Mouse (Mus musculus) spleen, adult 12 weeks (tissue): ENCODE results near the gene Podxl.
"Not testable (repeated sequence)": the region's sequence is repeated elsewhere in the genome, so short reads cannot be mapped to it uniquely, and the experiment has no call there.

Source experiments
- DNase-seq: peaks from one replicate; pipeline ENCODE4 v3.0.0; 2022; ENCODE audit warnings: low spot score

The Podxl gene

DNA sequence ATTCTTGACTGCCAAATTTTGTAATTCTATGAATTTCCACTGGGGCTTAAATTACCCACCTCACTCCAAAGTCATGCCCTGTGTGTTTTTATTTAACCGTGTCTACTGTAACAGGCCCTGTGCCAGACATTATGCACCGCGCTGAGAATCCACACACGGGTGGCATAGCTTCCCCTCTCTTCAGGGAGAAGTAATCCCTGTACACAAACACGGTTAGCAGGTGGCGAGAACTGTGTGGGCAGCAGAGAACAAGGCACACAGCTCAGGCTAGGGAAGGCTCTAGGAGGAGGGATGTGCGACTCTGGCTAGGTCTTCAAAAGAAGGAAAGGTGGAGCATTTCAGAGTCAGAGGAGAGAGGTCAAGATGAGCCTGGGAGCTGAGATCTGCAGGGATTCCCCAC is 3.4 kb upstream of the Podxl start:
- no peak for DNase-seq

DNA sequence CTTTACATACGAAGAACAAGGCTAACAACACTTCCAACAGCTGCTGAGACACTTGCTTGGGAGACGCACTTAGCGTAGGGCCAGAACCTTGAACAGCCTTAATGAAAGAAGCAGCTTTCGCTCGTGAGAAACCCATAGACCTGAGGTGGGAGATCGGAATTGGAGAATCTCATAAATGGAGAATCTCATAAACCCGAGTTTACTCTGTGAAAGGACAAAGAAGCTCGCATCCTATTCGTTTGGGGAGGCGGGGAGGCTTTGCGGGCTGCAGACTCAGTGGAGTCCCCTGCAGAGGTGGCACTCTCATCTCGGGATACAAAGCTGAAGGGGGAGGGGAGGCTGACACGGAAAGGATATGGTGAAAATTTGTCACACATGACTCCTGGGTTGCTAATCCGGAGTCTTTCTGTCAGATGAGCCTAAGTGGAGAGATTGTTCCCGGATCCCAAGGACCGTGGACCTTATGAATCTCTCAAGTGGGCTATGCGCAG is 1.2 kb upstream of the Podxl start:
- DNase-seq = no peak

DNA sequence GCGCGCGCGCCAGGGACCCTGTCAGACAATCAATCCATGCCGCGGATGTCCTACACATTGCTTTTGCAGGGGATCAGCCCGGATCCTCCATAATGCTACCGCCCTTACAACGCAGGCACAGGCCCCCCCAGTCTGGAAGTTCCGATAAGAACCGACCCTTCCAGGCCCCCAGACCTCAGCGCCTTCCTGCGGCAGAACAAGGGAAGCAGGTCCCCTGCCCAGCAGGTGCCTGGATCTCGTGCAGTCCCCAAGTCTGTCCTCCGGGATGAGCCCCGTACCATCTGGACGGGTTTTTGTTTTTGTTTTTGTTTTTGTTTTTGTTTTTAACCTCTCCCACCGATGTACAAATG is 376 bp upstream of the Podxl start:
- DNase-seq = no peak

DNA sequence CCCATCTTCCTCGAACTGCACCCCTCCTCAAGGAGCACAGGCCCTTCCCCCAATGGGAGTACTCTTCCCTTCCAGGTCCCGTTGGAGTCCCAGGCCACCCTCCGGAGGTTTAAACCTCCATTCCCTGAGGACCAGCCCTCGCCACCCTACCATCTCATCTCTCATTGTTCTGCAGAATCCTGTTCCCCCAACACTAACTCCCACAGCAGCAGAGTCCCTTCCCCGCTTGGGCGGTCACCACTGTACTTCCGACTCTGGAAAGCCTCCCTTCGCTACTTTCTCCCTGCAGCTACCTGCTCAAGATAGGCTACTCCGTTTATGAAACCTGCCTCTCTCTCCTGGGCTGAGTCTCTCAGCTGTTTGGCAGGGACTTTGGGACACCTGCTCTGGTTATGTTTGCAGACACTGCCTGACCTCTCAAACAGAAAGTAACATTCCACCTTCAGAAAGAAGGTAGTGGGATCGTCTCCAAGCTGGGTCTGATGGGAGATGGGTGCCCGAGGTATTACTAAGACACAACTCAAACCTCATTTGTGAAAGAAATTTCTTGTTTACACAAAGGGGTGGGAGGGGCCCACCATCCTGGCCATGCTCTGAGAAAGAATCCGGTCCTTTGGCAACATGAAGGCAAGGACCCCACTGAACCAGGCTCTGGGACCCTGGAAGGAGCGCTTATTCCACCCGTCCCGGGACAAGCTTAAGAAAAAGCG is 1.3 kb downstream of the Podxl start:
- no peak for DNase-seq

DNA sequence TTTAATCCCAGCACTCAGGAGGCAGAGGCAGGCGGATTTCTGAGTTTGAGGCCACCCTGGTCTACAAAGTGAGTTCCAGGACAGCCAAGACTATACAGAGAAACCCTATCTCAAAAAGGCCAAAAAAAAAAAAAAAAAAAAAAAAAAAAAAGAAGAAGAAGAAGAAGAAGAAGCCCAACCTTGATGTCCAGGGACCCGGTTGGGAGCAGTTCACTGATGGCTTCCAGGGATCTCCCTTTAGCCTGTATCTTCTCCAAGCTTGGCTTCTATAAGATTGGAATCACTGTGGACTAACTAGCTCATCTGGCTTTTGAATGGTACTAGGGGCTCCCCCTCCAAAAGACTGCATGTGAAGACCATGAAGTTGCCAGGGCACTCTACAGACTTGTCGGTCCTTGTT is 1.8 kb downstream of the Podxl start:
- DNase-seq = not testable (repeated sequence)

DNA sequence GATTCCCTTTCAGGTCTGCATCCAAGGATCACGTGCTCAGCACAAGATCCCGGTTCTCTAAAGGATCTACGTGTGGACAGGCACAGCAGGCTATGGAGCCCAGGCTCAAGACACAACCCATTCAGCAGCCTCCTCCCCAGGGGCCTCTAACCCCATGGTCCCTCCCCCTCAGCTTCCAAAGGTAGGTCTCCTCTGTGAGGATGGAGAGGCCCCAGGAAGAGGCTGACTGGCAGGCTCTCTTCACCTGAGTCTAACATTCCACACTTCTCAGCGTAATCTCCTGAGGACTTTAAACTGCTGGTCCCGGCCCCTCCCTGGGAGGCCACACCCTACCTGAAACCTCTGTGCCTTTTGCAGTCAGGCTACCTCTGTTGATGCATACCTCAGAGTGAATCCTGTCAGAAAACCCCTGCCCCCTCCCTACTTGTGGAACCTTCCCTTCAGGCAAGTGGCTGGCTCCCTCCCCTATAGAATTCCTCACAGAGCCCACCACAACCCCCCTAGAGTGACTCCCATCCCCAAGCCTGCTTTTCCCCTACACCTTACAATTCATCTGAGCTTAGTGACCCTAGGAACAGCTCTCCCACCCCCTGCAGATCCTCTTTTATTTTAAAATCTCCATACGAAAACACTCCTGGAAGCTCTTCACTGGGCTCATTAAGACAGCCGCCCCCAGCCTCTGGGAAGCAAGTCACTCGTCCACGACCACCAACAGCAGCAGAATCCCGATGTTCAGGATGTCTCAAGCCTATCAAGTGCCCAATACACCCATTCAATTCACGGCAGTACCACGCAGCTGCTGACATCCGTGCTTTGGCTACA is 3.4 kb downstream of the Podxl start:
- no peak for DNase-seq

DNA sequence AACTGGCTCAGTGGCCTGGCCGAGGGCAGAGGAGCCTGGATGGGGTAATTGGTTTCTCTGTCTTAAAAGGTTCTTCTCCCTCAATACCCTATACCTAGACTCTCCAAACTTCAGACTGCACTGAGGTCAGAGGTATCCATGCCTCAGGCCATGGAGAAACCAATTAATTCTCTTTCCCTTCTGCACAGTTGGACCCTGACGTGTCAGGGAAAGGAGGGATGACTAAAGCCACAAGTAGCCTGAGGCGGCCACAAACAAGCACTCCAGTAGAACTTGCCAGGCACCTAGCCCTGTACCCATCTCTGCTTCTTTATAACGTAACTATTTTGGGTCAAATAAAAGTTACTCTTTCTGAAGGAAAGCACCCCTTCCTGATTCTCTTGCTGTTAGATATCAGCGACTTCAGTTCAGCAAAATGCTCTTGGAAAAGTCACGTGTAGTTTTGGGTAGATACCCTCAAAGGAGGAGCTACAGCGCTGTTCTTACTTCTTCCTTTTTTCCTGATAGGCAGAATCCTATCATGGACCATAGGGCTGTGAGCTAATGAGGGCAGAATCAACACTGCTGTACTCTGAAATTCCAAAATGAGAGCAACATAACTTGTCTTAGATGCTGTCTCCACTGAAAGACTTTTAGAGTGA is 7.2 kb downstream of the Podxl start:
- DNase-seq = no peak

DNA sequence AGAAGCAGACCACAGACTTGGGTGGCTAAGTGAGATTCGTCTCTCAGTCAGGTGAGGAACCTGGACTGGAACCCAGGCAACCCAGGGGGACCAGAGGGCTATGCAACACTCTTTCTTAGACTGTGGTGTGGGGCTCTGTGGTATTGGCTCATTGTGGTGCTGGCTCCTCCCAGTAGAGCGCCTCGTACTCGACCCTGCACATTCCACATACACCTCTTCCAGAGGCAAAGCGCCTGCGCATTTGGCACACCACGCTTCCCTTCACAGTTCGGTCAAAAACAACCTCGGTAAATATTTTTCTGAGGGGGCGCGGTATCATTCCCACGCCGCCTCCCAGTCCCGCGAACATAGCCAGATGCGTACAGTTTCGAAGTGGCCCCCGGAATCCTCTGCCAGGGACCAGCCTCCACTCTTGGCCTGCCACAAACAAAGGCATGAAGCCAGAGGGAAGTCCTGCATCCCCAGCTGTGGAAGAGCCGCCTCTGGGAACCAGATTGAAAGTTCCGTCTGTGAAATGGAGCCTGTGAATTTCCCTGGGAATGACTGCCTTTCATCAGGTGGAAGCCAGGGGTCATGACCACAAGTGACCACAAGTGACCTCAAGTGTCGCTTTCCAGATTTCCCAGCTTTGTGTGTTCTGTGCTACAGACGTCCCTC is 12.8 kb downstream of the Podxl start:
- no peak for DNase-seq

DNA sequence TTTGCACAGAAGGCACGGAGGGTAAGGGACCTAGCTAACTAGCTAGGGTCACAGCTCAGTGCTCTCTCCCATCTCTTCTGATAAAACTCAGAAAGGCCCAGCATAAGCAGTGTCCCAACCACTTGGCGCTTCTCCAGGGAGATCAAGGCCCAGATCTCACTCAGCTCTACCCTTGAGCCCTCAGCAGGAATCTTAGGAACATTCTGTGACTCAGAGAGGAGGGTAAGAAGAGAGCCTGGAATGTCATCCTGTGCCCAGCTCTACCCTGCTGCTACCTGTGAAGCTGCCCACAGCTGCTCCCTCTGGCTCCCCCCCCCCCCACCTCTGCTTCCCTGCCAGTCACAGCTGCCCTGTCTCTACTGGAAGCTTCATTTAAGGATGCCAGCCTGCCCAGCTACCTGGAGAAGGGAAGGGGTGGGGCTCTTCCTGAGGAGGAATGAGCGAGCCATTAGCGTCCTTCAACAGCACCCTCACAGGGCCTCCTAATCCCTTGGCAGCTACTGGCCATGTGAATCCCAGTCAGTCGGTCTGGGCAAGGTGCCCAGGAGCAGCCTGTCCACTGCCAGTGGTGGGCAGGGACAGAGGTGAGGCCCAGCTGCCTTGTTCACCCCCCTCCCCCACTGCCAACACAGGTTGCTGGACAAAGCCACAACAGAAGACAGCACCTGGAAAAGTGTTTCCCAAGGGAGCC is 14.3 kb downstream of the Podxl start:
- DNase-seq = no peak

DNA sequence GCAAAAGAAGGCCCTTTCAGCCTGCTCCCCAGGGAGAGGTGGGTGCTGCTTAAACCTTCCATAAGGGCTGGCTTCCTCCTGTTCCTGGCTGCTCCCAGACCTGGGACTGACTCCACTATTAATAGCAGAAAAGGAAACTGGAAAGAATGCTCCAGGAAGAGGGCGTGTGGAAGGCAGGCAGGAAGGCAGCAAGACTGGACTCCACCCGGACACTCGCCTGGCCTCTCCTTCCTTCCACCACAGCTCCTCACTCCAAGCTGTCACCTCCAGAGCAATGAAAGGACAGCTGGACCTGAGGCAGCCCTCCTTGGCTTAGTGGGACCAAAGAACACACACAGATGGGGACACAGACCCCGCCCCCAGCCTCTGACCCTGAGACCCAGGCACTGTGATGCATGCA is 19.5 kb downstream of the Podxl start:
- no peak for DNase-seq

DNA sequence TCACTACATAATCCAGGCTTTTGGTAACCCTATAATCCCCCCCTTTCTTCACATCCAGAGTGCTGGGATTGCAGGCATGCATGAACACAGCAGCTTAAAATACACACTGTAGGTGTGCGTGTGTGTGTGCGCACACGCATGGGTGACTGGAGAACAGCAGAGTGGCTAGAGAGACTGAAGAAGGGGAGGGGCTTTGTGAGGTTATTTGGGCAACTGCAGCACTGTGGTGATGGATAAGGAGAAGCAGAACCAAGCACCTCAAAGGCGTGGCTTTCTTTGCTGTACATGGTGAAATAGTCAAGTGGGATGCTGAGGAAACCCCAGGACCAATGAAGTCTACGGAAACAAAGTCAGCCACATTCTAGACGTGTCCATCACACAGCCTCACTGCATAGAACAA is 23.8 kb downstream of the Podxl start:
- DNase-seq = no peak

DNA sequence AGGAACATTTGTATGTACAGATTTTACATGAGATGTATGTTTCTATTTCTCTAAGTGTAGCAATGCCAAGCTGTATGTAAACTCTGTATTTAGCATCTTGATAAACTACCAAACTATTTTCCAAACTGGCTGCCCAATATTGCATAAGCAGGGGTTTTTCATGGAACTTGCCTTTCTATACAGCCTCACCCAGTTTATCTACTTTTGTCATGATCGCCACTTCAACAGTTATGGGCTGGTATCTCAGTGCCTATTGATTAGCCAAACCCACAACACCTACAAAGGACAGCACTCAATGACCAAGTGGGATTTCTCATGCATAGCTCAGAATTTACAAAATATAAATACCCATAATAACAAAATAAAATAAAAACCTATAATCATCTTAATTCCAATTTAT is 25.7 kb downstream of the Podxl start:
- no peak for DNase-seq

DNA sequence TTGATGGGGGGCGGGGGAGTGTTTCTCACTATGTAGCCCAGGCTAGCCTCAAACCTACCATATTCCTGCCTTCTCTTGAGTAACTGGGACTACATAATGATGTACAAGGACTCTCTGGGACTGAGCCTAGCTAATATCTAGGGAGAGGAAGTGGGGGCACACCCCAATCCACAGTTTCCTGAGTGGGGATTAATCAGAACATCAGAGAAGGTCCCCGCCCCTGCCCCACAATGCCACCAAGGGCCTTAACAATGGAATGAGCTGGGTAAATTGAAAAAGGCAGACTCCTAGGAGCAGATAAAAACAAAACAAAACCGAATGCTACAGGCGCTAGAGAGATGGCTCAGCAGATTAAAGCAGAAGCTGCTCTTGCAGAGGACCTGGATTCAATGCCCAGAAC is 26.6 kb downstream of the Podxl start:
- no peak for DNase-seq

DNA sequence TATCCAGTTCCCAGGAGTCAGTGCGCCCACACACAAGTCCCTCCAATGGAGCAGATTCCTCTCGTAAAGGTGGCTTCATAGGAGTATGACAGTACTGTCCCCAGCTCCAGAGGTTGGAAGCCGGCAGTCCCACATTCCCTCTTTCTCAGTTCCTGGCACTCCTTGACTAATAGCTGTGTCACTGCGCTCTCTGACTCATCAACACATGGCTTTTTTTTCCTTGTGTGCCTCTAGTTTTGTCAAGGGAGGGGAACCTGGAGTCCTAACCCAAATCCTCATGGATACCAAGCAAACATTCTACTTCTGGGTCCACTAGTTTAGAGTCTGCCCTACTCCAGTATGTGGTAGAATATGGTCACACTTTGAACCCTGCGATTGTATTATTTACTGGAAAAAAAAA is 29.1 kb downstream of the Podxl start:
- no peak for DNase-seq

DNA sequence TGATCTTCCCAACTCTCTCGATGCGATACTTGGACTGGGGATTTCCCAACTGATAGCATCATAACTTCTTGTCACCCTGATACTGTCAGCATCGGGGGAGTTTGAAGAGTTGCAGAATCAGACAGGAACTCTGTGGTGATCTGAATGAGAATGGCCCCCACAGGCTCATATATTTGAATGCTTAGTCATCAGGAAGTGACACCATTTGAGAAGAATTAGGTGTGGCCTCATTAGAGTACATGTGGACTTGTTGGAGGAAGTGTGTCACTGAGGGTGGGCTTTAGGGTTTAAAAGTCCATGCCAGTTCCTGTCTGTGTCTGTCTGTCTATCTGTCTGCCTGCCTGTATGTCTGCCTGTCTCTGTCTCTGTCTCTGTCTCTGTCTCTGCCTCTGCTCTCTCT is 31.9 kb downstream of the Podxl start:
- DNase-seq = no peak

DNA sequence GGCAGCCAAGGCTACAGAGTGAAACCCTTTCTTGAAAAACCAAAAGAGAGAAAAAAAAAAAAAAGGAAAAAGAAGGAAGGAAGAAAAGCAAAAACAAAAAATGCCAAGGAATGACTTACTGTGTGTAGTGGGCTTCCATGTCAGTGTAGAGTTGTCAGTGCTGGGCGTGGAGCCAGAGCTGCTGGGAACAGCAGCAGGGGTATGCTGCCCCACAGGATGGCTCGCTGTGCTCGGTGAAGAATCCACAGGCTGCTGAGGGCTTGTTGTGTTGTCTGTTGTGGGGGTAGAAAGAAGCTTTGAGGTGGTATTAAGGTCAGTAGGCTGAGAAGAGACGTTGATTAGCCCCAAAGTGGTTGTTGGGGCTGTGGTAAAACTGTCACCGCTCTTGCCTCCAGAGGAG is 35.4 kb downstream of the Podxl start:
- DNase-seq = no peak

DNA sequence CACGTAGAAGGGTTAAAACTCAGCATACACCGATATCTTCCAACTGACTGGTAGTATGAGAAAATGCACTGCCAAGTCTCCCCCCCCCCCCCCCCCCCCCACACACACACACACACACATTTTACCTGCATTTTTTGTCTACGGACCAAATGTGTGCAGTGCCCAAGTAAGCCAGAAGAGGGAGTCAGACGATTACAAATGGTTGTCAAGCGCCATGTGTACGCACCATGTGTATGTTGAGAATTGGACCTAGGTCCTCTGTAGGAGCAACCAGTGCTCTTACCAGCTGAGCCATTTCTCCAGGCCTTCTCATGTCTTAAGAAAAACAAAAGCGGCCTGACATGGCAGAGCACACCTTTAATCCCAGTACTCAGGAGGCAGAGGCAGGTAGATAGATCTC is 35.9 kb downstream of the Podxl start:
- DNase-seq = no peak

DNA sequence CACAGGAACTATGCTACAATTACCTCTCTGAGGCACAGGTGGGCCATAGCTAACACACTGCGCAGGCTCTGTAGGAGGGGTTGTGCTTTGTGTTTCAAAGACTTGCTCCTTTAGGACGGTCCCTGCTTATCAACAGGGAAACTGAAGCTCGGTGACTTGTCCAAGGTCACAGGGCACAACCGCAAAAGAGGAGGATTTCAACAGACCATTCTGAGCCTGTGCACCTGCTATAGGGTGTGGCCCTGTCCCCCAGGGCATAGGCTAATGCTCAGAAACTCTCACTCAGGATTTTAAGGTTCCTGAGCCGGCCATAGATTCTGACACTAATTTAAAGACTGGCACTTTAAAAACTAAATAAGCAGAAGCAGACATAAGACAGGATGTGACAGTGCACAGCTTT is 36.9 kb downstream of the Podxl start:
- no peak for DNase-seq

DNA sequence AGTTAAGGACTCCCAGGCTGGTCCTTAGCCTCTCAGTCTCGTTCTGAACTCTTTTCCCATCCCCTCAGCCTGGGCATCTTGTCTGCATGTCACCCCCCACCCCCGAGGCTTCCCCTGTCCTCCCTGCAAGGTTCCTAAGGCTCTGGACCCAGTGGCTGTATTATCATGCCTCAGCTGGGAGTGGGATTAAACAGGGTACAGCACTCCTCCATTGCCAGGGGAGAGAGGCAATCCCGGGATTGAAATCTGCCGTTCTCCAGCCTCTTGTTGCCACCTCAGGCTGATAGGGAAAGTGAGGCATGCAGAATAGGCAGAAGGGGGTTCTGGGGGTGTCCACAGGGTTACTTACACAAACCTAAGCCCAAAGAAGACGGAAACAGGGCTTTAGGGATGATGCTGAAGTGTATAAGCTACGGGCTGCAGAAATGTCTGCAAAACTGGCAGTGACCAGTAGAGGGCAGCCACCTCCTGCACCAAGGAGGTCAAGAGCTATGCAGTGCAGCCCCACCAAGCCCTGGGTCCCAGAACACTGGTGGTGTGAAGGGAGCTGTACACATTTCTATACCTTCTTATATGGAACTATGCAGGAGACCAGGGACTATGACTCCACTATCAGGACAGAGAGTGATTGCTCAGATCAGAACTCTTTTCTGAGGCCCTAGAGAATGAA is 38.4 kb downstream of the Podxl start:
- peak; percentile 40 for DNase-seq

DNA sequence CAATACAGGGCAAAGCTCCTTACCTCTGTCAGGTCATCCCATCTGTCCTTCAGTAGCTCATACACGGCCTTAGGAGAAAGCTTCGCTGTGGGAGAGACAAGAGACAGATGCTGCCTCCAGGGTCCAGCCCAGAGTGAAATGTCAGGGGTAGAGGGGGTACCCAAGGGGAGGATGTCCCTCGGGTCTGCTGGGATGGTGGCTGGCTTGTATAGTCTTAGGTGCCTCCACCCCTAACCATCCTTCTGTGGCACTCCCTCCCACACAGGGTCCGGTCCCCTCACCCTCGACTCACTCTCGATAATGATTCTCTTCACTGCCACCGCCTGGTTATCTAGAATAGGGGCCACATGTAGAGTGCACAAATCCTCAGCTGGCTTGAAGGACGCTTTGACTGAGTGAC is 39.1 kb downstream of the Podxl start:
- DNase-seq = no peak

DNA sequence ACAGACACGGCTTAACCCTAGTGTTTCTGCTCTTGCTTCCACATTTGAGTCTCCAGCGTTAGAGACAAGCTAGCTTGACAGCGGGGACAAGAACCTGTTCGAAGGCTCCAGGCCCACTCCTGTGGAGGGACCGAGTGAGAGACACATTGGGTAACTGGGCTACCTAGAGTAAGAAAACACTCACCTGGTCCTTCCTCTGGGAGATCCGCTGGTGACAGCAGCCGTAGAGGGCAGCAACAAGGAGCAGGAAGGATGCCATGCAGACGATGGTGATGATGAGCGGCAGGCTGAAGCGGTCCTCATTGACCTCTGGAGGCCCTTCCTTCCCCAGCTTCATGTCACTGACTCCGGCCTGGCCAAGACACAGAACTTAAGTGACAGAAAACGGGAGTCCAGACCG is 39.7 kb downstream of the Podxl start:
- DNase-seq = no peak

DNA sequence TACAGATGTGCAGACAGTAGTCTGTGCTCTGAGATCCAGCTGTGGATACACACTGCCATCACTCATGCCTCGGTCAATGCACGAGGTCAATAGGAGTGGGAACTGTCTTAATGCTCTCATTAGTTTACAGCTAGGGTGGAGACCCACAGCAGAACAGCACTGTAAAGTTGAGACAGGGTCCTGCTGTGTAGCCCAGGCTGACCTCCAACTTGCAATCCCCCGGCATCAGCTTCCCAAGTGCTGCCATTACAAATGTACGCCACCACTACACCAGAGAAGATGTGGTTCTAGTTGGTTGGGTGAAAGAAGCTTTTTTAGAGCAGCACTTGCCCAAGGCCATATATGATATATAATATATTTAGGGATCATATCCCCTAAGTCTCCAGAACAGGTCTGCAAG is 40.1 kb downstream of the Podxl start:
- DNase-seq = no peak
